Mouse (Mus musculus) heart, embryonic 11.5 days (tissue): Measurements from ENCODE around the gene AI854703. TPM values are rescaled to one million over a fixed set of nuclear protein-coding genes. Genes with fewer than 3 reads are reported as not detected.

ENCODE experiments used
- ATAC-seq: fragments of 200-750 bp; cut with Nextera tagmentation; replicated peaks from 2 replicates; pipeline ENCODE4 v1.8.0; 2017; ENCODE audit warnings: moderate library complexity; ENCODE audit not compliant: insufficient number of reproducible peaks, low FRiP score, low TSS enrichment
- H3K27ac ChIP-seq: fragments of 300-500 bp; sonication (generic); 2 replicates; pipeline ENCODE4 v1.5.1; 2014; ENCODE audit warnings: mild to moderate bottlenecking, low read depth, low read length
- H3K27me3 ChIP-seq: fragments of 300-500 bp; sonication (generic); 2 replicates; pipeline ENCODE4 v1.6.1; 2014; ENCODE audit warnings: mild to moderate bottlenecking, low read length, mixed read lengths; ENCODE audit not compliant: control insufficient read depth, insufficient read depth
- H3K36me3 ChIP-seq: fragments of 300-500 bp; sonication (generic); 2 replicates; pipeline ENCODE4 v1.6.1; 2014; ENCODE audit warnings: mild to moderate bottlenecking, low read length, moderate library complexity, mixed read lengths; ENCODE audit not compliant: control insufficient read depth, insufficient read depth
- H3K4me1 ChIP-seq: fragments of 300-500 bp; sonication (generic); 2 replicates; pipeline ENCODE4 v1.6.1; 2014; ENCODE audit warnings: low read length; ENCODE audit not compliant: control insufficient read depth, insufficient read depth
- H3K4me2 ChIP-seq: fragments of 300-500 bp; sonication (generic); 2 replicates; pipeline ENCODE4 v1.6.1; 2014; ENCODE audit warnings: mild to moderate bottlenecking, moderate library complexity
- H3K4me3 ChIP-seq: fragments of 300-500 bp; sonication (generic); 2 replicates; pipeline ENCODE4 v1.5.1; 2014; ENCODE audit warnings: low read depth, low read length
- H3K9ac ChIP-seq: fragments of 300-500 bp; sonication (generic); 2 replicates; pipeline ENCODE4 v1.6.1; 2014; ENCODE audit warnings: mild to moderate bottlenecking, low read depth, low read length, moderate library complexity
- H3K9me3 ChIP-seq: fragments of 300-500 bp; sonication (generic); replicated peaks from 2 replicates; pipeline ENCODE4 v1.6.1; 2016; ENCODE audit warnings: low read length; ENCODE audit not compliant: control insufficient read depth
- WGBS: fragments of 180-500 bp; shearing (Covaris S2); extraction: QIAGEN DNeasy Blood & Tissue Kit; methylation state at CpG from one replicate; pipeline ENCODE4 v1.1.7; 2014; ENCODE audit not compliant: insufficient replicate concordance; 5-methylcytosine and 5-hydroxymethylcytosine counted together
- polyA plus RNA-seq: library from polyadenylated mRNA; unstranded; fragments of >200 nt; fragmentation: Nextera tagmentation; extraction: Ambion mirVana; gene quantifications from 2 replicates; pipeline ENCODE4 v1.2.1, GENCODE M21; 2014

Gene AI854703
- polyA plus RNA-seq, 1 experiment from 2014 or later = 0.66 TPM

DNA sequence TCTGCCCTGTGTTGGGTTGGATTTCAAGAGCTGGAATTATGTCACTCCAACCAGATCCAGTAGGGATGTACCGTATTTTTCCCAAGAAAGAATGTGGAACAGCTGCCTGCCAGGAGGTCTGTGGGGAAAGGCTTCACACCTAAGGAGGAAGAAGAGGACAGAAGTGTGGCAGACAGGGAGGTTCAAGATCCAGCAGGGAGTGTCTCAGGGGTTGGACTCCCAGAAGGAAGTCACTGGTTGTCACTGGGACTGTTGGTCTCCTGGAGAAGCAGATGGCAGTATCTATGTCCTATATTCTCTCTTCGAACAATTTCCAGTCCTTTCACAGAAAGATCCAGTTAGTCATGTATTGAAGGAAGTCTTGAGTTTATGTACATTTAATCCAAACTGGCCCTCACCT, 21.0 kb downstream of the AI854703 start:
- no peak overlapping the region for H3K4me2 ChIP-seq
- ATAC-seq = no peak
- 81% methylated on average over 2 of the region's 2 CpGs for WGBS

DNA sequence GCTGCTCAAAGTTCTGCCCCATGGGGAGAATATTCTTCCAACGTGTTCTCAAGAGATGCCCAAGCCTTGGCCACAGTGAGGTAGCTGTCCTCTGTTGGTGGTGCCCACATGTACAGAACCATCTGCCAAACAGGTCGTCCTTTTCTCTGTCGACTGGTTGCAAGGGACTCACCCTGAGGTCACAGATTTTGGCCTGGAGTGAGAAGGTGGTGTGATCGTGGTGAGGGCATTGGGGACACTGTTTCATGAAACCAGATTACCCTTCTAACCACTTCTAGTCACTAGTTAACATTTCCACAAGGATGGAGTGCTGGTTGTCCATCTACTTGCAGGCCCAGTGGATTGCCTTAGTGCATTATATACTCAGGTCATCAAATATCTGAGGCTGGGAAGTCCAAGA, 22.2 kb downstream of the AI854703 start:
- no peaks in the 10 kb centered on the region for H3K4me1 ChIP-seq
- no peak overlapping the region for H3K27ac ChIP-seq
- no peak overlapping the region for H3K4me3 ChIP-seq
- no peaks in the 10 kb centered on the region for H3K9me3 ChIP-seq
- no peak overlapping the region for H3K9ac ChIP-seq
- 80% methylated on average over 4 of the region's 4 CpGs for WGBS
- H3K27me3 ChIP-seq = no peaks in the 10 kb centered on the region
- H3K36me3 ChIP-seq = no peaks in the 10 kb centered on the region
- no peak overlapping the region for H3K4me2 ChIP-seq
- ATAC-seq = no peak

More for the DNA sequence above, 21.0 kb downstream of the AI854703 start:
- Histone ChIP-seq H3K27ac (no peak overlapping the region), H3K9me3 (no peaks in the 10 kb centered on the region), H3K9ac (no peak overlapping the region), H3K27me3 (no peaks in the 10 kb centered on the region), H3K4me3 (no peak overlapping the region), H3K4me1 (no peaks in the 10 kb centered on the region), H3K36me3 (no peaks in the 10 kb centered on the region)

DNA sequence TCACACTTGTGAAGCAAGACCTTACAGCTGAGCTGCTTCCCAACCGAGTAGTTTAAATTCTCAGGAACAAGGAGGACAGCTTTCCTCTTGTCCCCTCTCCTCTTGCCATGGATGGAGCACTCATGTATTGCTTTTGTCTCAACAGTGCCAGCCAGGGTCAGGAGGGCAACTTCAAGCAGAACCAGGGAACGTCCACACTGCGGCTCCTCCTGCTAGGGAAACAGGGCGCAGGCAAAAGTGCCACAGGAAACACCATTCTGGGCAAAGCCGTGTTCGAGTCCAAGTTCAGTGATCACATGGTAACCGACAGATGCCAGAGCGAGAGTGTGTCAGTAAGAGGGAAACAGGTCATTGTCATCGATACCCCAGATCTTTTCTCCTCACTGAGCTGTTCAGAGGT, 23.5 kb downstream of the AI854703 start:
- H3K9me3 ChIP-seq = no peaks in the 10 kb centered on the region
- H3K9ac ChIP-seq = no peak overlapping the region
- H3K4me1 ChIP-seq = no peaks in the 10 kb centered on the region
- no peak overlapping the region for H3K4me2 ChIP-seq
- H3K4me3 ChIP-seq = no peak overlapping the region
- H3K36me3 ChIP-seq = no peaks in the 10 kb centered on the region
- H3K27ac ChIP-seq = no peak overlapping the region
- WGBS = 85% methylated on average over 9 of the region's 9 CpGs
- no peak for ATAC-seq
- H3K27me3 ChIP-seq = no peaks in the 10 kb centered on the region

DNA sequence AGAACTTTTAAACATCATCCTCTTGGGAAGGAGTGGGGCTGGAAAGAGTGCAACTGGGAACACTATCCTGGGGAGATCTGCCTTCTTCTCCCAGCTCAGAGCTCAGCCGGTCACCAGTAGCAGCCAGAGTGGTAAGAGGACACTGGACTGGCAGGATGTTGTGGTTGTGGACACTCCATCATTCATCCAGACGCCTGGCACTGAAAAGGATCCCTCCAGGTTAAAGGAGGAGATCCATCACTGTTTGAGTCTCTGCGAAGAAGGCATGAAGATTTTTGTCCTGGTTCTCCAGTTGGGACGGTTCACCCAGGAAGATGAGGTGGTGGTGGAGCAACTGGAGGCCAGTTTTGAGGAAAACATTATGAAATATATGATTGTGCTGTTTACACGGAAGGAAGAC, 32.2 kb downstream of the AI854703 start:
- 74% methylated on average over 5 of the region's 5 CpGs for WGBS
- no peak overlapping the region for H3K4me2 ChIP-seq
- H3K27ac ChIP-seq = no peak overlapping the region
- no peaks in the 10 kb centered on the region for H3K9me3 ChIP-seq
- H3K9ac ChIP-seq = no peak overlapping the region
- no peaks in the 10 kb centered on the region for H3K4me1 ChIP-seq
- no peaks in the 10 kb centered on the region for H3K27me3 ChIP-seq
- no peaks in the 10 kb centered on the region for H3K36me3 ChIP-seq
- no peak for ATAC-seq
- H3K4me3 ChIP-seq = no peak overlapping the region

DNA sequence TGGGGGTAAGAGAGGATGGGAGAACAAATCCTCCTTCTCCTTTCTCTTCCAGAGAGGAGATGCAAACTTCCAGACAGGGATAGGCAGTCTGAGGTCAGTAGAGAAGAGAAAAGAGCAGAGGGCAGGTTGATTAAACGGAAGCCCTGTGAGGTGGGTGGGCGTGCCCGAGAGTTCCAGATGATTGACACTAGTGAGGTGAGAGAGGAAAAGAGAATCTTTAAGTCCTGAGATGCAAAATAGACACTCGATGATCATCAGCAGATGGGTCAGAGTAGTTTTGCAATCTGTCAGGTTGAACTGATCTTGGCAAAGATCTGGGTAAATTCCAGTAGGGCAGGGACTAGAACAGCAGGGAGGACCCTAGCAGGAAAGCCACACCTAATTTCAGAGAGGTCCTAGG, 38.2 kb downstream of the AI854703 start:
- ATAC-seq = no peak
- no peak overlapping the region for H3K9ac ChIP-seq
- no peak overlapping the region for H3K27ac ChIP-seq
- no peaks in the 10 kb centered on the region for H3K27me3 ChIP-seq
- 74% methylated on average over 4 of the region's 4 CpGs for WGBS
- no peaks in the 10 kb centered on the region for H3K4me1 ChIP-seq
- no peaks in the 10 kb centered on the region for H3K36me3 ChIP-seq
- no peak overlapping the region for H3K4me2 ChIP-seq
- H3K9me3 ChIP-seq = no peaks in the 10 kb centered on the region
- no peak overlapping the region for H3K4me3 ChIP-seq

DNA sequence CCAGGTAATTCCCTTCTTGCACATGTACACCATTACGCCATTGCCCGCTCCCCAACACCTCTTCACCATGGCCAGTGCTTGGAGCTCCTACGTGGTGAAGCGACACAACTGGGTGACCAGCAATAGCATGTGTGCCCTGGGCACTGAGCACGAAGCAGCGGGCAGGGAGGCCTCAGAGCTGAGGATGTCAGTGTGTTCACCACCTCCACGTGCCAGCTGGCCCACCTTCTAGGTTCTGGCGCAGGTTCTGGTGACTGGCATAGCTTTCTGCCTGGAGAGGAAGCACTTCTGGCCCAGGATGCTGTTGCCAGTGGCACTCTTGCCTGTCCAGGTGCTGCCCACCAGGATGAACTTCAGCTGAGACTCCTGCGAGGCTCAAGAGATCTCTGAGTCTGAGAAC, 38.9 kb downstream of the AI854703 start:
- Histone ChIP-seq H3K4me1 (no peaks in the 10 kb centered on the region), H3K27ac (no peak overlapping the region), H3K27me3 (no peaks in the 10 kb centered on the region), H3K9me3 (no peaks in the 10 kb centered on the region), H3K4me2 (no peak overlapping the region), H3K4me3 (no peak overlapping the region), H3K36me3 (no peaks in the 10 kb centered on the region), H3K9ac (no peak overlapping the region)
- 81% methylated on average over 9 of the region's 9 CpGs for WGBS
- no peak for ATAC-seq

DNA sequence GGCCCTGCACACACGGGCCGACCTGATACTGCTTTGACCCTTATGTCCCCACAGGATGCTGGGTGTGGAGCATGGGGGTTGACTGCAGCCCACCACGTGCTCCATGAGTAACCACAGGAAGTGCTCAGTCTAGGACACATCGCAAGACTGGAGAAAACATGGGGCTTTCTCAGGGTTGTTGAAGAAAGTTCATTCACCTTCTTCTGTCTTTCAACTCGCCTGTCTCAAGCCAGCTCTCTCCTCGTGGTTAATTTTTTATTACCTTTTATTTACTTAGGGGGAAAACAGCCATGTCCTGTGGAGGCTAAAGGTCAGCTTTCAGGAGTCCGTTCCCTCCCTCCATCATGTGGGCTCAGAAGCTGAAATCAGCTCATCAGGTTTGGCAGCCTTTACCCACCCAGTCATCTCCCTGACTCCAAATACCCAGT, 39.6 kb downstream of the AI854703 start:
- Histone ChIP-seq H3K9me3 (no peaks in the 10 kb centered on the region), H3K9ac (no peak overlapping the region), H3K27me3 (no peaks in the 10 kb centered on the region), H3K27ac (no peak overlapping the region), H3K36me3 (no peaks in the 10 kb centered on the region), H3K4me1 (no peaks in the 10 kb centered on the region), H3K4me3 (no peak overlapping the region), H3K4me2 (no peak overlapping the region)
- WGBS = 56% methylated on average over 7 of the region's 7 CpGs
- ATAC-seq = no peak

DNA sequence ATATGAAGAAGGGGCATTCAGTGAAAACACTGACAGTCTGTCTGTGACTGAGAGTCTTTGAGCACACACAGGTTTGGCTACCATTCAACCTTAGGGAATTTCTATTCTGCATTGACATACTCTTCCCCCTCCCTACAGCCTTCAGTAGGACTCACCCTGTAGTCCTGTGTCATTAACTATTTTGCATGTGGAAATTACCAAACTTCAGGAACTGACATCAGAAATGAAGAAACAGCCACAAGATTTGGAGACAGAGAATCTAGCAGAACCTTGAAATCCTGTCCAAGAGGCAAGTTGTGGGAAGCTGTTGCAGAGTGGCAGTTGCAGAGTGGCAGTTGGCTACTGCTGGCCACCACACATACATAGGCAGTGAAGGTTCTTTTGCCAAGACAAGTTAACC, 41.5 kb downstream of the AI854703 start:
- ATAC-seq = no peak
- Histone ChIP-seq H3K4me2 (no peak overlapping the region), H3K9ac (no peak overlapping the region), H3K27ac (no peak overlapping the region), H3K27me3 (no peaks in the 10 kb centered on the region), H3K4me1 (no peaks in the 10 kb centered on the region), H3K4me3 (no peak overlapping the region), H3K9me3 (no peaks in the 10 kb centered on the region), H3K36me3 (no peaks in the 10 kb centered on the region)

DNA sequence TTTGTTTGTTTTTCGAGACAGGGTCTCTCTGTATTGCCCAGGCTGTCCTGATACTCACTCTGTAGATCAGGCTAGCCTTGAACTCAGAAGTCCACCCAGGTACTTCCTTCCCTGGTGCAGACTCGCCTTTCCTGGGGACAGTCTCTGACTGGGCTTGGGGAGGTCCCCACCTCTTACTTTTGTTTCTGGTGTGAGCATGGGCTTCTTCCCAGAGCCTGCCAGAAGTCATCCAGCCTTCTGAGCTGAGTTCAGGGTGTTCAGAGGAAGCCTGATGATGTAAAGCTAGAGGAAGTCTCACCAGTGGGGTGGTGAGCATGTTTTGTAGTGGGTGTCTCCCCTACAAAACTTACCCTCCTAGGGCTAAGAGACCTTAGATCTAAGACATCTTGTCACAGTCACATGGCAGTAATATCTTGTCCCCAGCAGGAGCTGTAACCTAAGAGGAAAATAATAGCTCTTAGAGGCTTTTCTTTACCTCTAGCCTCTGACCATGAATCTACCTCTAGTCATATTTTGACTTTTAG, 42.9 kb downstream of the AI854703 start:
- H3K9ac ChIP-seq = no peak overlapping the region
- 61% methylated on average over 2 of the region's 2 CpGs for WGBS
- no peak for ATAC-seq

More for the DNA sequence above, 42.9 kb downstream of the AI854703 start:
- Histone ChIP-seq H3K27ac (no peak overlapping the region), H3K9me3 (no peaks in the 10 kb centered on the region), H3K27me3 (no peaks in the 10 kb centered on the region), H3K4me3 (no peak overlapping the region), H3K36me3 (no peaks in the 10 kb centered on the region), H3K4me1 (no peaks in the 10 kb centered on the region), H3K4me2 (no peak overlapping the region)
